Mouse (Mus musculus) liver, embryonic 11.5 days (tissue): ENCODE results near the gene Fam216b. TPM values are rescaled to one million over a fixed set of nuclear protein-coding genes. Genes with fewer than 3 reads are reported as not detected.

Source experiments
- polyA plus RNA-seq: library from polyadenylated mRNA; unstranded; fragments of >200 nt; fragmentation: Nextera tagmentation; extraction: Ambion mirVana; gene quantifications from 2 replicates; pipeline ENCODE4 v1.2.1, GENCODE M21; 2014

Gene Fam216b
- polyA plus RNA-seq, 1 experiment from 2014 or later = not detected

Other genes starting within 250 kb of the Fam216b start
- 98.1 and 100 TPM in 2 replicates for gene Dnajc15, start 213.9 kb downstream of the Fam216b start, polyA plus RNA-seq
- 0.91 and 0.97 TPM in 2 replicates for gene Epsti1, start 184.8 kb downstream of the Fam216b start, polyA plus RNA-seq
- 0.13 and 0.33 TPM in 2 replicates for gene Tnfsf11, start 219.0 kb upstream of the Fam216b start, polyA plus RNA-seq